Mouse (Mus musculus): ENCODE data around the gene Isoc2a. TPM values are rescaled to one million over a fixed set of nuclear protein-coding genes. Genes with fewer than 3 reads are reported as not detected.

Isoc2a gene
- polyA plus RNA-seq, 1 experiment from 2014 or later = 0.72 TPM

- H3K4me2 ChIP-seq (ENCODE audit: low read length) = no peak overlapping the region
- no peak overlapping the region for H3K27ac ChIP-seq
- no peak overlapping the region for H3K4me3 ChIP-seq (replicated peaks; ENCODE audit: low read depth, low read length)
- H3K9me3 ChIP-seq (replicated peaks; ENCODE audit: low read length) = no peaks in the 10 kb centered on the region
- H3K36me3 ChIP-seq (ENCODE audit: insufficient read depth, low read length) = no peaks in the 10 kb centered on the region
- no peak overlapping the region for H3K9ac ChIP-seq (ENCODE audit: low read depth, low read length)
- no peak for ATAC-seq (replicated peaks; ENCODE audit: low FRiP score, low read depth)
- H3K27me3 ChIP-seq (ENCODE audit: insufficient read depth, low read length) = no peaks in the 10 kb centered on the region
- peaks cover 8% of the 10 kb centered on the region; the same call in 1 of the 2 replicates for H3K4me1 ChIP-seq (replicated peaks; ENCODE audit: insufficient read depth, low read length)
- no peak for TF ChIP-seq CTCF (IDR thresholded peaks at IDR 0.05; ENCODE audit: low read depth)
- WGBS = 75% methylated on average over 5 of the region's 5 CpGs
- peak; percentile 24 for DNase-seq (ENCODE audit: low spot score)
Observed at GRCm38 (mm10) chr7:4912248-4912647, 35.3 kb downstream of the Isoc2a start.

GRCm38 (mm10) chr7:4915007-4915665 lies 38.2 kb downstream of the Isoc2a start, which contains the start of gene Zfp628:
Gene Zfp628, plus strand, starts transcription at chr7:4915217.
- Histone ChIP-seq H3K36me3 (ENCODE audit: insufficient read depth, low read length) (peaks cover 25% of the 10 kb centered on the region), H3K9ac (ENCODE audit: low read depth, low read length) (peak within 1 kb of the TSS; percentile 88), H3K27me3 (ENCODE audit: insufficient read depth, low read length) (no peaks in the 10 kb centered on the region), H3K9me3 (replicated peaks; ENCODE audit: low read length) (no peaks in the 10 kb centered on the region), H3K4me1 (replicated peaks; ENCODE audit: insufficient read depth, low read length) (peaks cover 8% of the 10 kb centered on the region; the same call in 1 of the 2 replicates), H3K4me2 (ENCODE audit: low read length) (peak within 1 kb of the TSS; percentile 79), H3K27ac (peak within 1 kb of the TSS; percentile 97), H3K4me3 (replicated peaks; ENCODE audit: low read depth, low read length) (peak within 1 kb of the TSS; percentile 79)
- WGBS = under 1% methylated on average over 48 of the region's 56 CpGs
- ATAC-seq (replicated peaks; ENCODE audit: low FRiP score, low read depth) (peak; percentile 85), DNase-seq (ENCODE audit: low spot score) (peak; percentile 97)
- TF ChIP-seq CTCF (IDR thresholded peaks at IDR 0.05; ENCODE audit: low read depth) = no peak

GRCm38 (mm10) chr7:4915669-4916416 lies 38.9 kb downstream of the Isoc2a start:
- H3K4me2 ChIP-seq (ENCODE audit: low read length) = peak overlapping the region; percentile 79
- H3K36me3 ChIP-seq (ENCODE audit: insufficient read depth, low read length) = peaks cover 31% of the 10 kb centered on the region
- 6% methylated on average over 14 of the region's 14 CpGs for WGBS
- no peaks in the 10 kb centered on the region for H3K27me3 ChIP-seq (ENCODE audit: insufficient read depth, low read length)
- peak overlapping the region; percentile 88 for H3K9ac ChIP-seq (ENCODE audit: low read depth, low read length)
- no peaks in the 10 kb centered on the region for H3K9me3 ChIP-seq (replicated peaks; ENCODE audit: low read length)
- no peak for TF ChIP-seq CTCF (IDR thresholded peaks at IDR 0.05; ENCODE audit: low read depth)
- ATAC-seq (replicated peaks; ENCODE audit: low FRiP score, low read depth) (peak; percentile 30; the same call in 1 of the 2 replicates), DNase-seq (ENCODE audit: low spot score) (peak; percentile 84)
- peak overlapping the region; percentile 79 for H3K4me3 ChIP-seq (replicated peaks; ENCODE audit: low read depth, low read length)
- H3K4me1 ChIP-seq (replicated peaks; ENCODE audit: insufficient read depth, low read length) = peaks cover 8% of the 10 kb centered on the region; the same call in 1 of the 2 replicates
- H3K27ac ChIP-seq = peak overlapping the region; percentile 97

DNA sequence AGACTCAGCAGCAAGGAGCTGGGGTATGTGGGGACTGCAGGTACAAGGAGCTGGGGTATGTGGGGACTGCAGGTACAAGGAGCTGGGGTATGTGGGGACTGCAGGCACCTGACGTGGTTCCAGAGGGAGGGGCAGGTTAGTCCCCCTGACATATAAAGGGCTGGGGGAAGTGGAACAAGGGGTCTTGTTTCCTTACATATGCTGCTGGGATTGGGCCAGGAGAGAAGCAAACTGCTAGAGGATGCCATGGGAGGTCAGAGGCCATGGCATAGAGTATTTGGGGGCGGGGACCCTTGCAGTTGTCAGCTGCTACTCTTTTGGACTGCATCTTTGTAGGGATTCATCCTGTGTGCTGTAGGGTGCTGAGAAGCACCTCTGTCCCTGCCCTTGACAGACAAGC lies 40.5 kb downstream of the Isoc2a start:
- no peak overlapping the region for H3K4me2 ChIP-seq (ENCODE audit: low read length)
- DNase-seq (ENCODE audit: low spot score) = no peak
- ATAC-seq (replicated peaks; ENCODE audit: low FRiP score, low read depth) = no peak
- no peak overlapping the region for H3K4me3 ChIP-seq (replicated peaks; ENCODE audit: low read depth, low read length)
- no peaks in the 10 kb centered on the region for H3K27me3 ChIP-seq (ENCODE audit: insufficient read depth, low read length)
- peaks cover 9% of the 10 kb centered on the region; the same call in 1 of the 2 replicates for H3K4me1 ChIP-seq (replicated peaks; ENCODE audit: insufficient read depth, low read length)
- H3K9me3 ChIP-seq (replicated peaks; ENCODE audit: low read length) = no peaks in the 10 kb centered on the region
- no peak overlapping the region for H3K27ac ChIP-seq
- H3K9ac ChIP-seq (ENCODE audit: low read depth, low read length) = no peak overlapping the region
- H3K36me3 ChIP-seq (ENCODE audit: insufficient read depth, low read length) = peaks cover 32% of the 10 kb centered on the region
- 97% methylated on average over 2 of the region's 2 CpGs for WGBS
- no peak for TF ChIP-seq CTCF (IDR thresholded peaks at IDR 0.05; ENCODE audit: low read depth)

DNA sequence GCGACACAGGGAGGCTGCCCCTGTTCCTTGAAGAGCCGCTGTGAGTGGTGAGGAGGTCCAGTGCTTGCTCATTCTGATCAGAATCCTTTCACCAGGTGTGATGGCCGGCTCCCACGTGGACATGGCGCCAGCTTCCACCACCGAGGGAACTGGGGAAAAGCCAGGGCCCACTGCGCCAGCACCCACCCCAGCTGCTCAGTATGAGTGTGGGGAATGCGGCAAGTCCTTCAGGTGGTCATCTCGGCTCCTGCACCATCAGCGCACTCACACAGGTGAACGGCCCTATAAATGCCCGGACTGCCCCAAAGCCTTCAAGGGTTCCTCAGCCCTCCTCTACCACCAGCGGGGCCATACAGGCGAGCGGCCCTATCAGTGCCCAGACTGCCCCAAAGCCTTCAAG lies 41.7 kb downstream of the Isoc2a start:
- Histone ChIP-seq H3K4me3 (replicated peaks; ENCODE audit: low read depth, low read length) (no peak overlapping the region), H3K4me1 (replicated peaks; ENCODE audit: insufficient read depth, low read length) (peaks cover 21% of the 10 kb centered on the region), H3K9me3 (replicated peaks; ENCODE audit: low read length) (no peaks in the 10 kb centered on the region), H3K9ac (ENCODE audit: low read depth, low read length) (no peak overlapping the region), H3K27me3 (ENCODE audit: insufficient read depth, low read length) (no peaks in the 10 kb centered on the region), H3K4me2 (ENCODE audit: low read length) (no peak overlapping the region), H3K36me3 (ENCODE audit: insufficient read depth, low read length) (peaks cover 32% of the 10 kb centered on the region), H3K27ac (no peak overlapping the region)
- DNase-seq (ENCODE audit: low spot score) = no peak
- no peak for TF ChIP-seq CTCF (IDR thresholded peaks at IDR 0.05; ENCODE audit: low read depth)
- WGBS = 89% methylated on average over 15 of the region's 15 CpGs
- ATAC-seq (replicated peaks; ENCODE audit: low FRiP score, low read depth) = no peak

DNA sequence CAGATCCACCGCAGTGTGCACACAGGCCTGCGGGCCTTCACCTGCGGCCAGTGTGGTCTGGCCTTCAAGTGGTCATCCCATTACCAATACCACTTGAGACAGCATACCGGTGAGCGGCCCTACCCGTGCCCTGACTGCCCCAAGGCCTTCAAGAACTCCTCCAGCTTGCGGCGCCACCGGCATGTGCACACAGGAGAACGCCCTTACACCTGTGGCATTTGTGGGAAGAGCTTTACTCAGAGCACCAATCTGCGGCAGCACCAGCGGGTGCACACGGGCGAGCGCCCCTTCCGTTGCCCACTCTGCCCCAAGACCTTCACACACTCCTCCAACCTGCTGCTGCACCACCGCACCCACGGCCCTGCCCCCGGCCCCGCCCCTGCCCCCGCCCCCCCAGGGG lies 42.1 kb downstream of the Isoc2a start:
- no peaks in the 10 kb centered on the region for H3K27me3 ChIP-seq (ENCODE audit: insufficient read depth, low read length)
- WGBS = 87% methylated on average over 21 of the region's 21 CpGs
- H3K4me3 ChIP-seq (replicated peaks; ENCODE audit: low read depth, low read length) = no peak overlapping the region
- no peak for TF ChIP-seq CTCF (IDR thresholded peaks at IDR 0.05; ENCODE audit: low read depth)
- no peak for ATAC-seq (replicated peaks; ENCODE audit: low FRiP score, low read depth)
- H3K9ac ChIP-seq (ENCODE audit: low read depth, low read length) = no peak overlapping the region
- no peak overlapping the region for H3K4me2 ChIP-seq (ENCODE audit: low read length)
- H3K27ac ChIP-seq = no peak overlapping the region
- no peak for DNase-seq (ENCODE audit: low spot score)
- H3K9me3 ChIP-seq (replicated peaks; ENCODE audit: low read length) = no peaks in the 10 kb centered on the region
- peaks cover 25% of the 10 kb centered on the region for H3K4me1 ChIP-seq (replicated peaks; ENCODE audit: insufficient read depth, low read length)
- H3K36me3 ChIP-seq (ENCODE audit: insufficient read depth, low read length) = peaks cover 32% of the 10 kb centered on the region

Measured in kidney, postnatal 0 days (tissue).